Mouse (Mus musculus) ES-E14 (cell line): ENCODE data around the gene Gnai2. TPM values are rescaled to one million over a fixed set of nuclear protein-coding genes. Genes with fewer than 3 reads are reported as not detected.

Experiments used
- DNase-seq: peaks from one replicate; pipeline ENCODE4 v3.0.0-alpha.2; 2013; ENCODE audit warnings: low read depth, low spot score
- H3K27ac ChIP-seq: 2 replicates; pipeline ENCODE4 v1.5.1; 2012; ENCODE audit warnings: low read depth, mild to moderate bottlenecking, low read length, moderate library complexity, mixed read lengths; ENCODE audit not compliant: poor library complexity, insufficient read depth, severe bottlenecking
- H3K36me3 ChIP-seq: 2 replicates; pipeline ENCODE4 v1.6.1; 2012; ENCODE audit warnings: mild to moderate bottlenecking, low read length, moderate library complexity, mixed read lengths; ENCODE audit not compliant: control insufficient read depth, poor library complexity, insufficient read depth, severe bottlenecking
- H3K4me1 ChIP-seq, 2 experiments: fragments of 150-350 bp in 1 of 2; sonication (generic) in 1 of 2; 2 replicates each; pipeline ENCODE4 v1.6.1; 2012; ENCODE audit warnings: low read length in 2 of 2, mild to moderate bottlenecking in 1 of 2, mixed read lengths in 1 of 2; ENCODE audit not compliant: control insufficient read depth in 2 of 2, insufficient read depth in 2 of 2, poor library complexity in 1 of 2
- H3K4me3 ChIP-seq, 2 experiments: fragments of 150-350 bp in 1 of 2; sonication (generic) in 1 of 2; 2 replicates each; pipeline ENCODE4 v1.5.1; 2012; ENCODE audit warnings: low read length in 2 of 2, low read depth in 1 of 2, mild to moderate bottlenecking in 1 of 2, mixed read lengths in 1 of 2; ENCODE audit not compliant: insufficient read depth in 1 of 2, poor library complexity in 1 of 2, severe bottlenecking in 1 of 2
- H3K9ac ChIP-seq: 2 replicates; pipeline ENCODE4 v1.6.1; 2012; ENCODE audit warnings: low read depth, mild to moderate bottlenecking, low read length, mixed read lengths; ENCODE audit not compliant: poor library complexity, insufficient read depth, severe bottlenecking
- H3K9me3 ChIP-seq: fragments of 150-350 bp; sonication (generic); 2 replicates; pipeline ENCODE4 v1.6.1; 2012; ENCODE audit warnings: low read depth, mild to moderate bottlenecking, low read length; ENCODE audit not compliant: control insufficient read depth, insufficient read depth
- CHD2 ChIP-seq: IDR thresholded peaks from 2 replicates; pipeline ENCODE4 v1.6.1; 2014; ENCODE audit warnings: mild to moderate bottlenecking, low read depth, low read length, inconsistent platforms
- HCFC1 ChIP-seq: IDR thresholded peaks from 2 replicates; pipeline ENCODE4 v1.6.1; 2012; ENCODE audit warnings: low read length, inconsistent platforms, borderline replicate concordance; ENCODE audit not compliant: insufficient read depth
- MAFK ChIP-seq: IDR thresholded peaks from 2 replicates; pipeline ENCODE4 v1.6.1; 2014; ENCODE audit warnings: mild to moderate bottlenecking, low read depth, low read length, inconsistent platforms; ENCODE audit not compliant: insufficient read depth
- ZC3H11A ChIP-seq: IDR thresholded peaks from 2 replicates; pipeline ENCODE4 v1.6.1; 2012; ENCODE audit warnings: low read depth, mild to moderate bottlenecking, inconsistent platforms, low read length, borderline replicate concordance
- ZNF384 ChIP-seq: IDR thresholded peaks from 2 replicates; pipeline ENCODE4 v1.6.1; 2012; ENCODE audit warnings: low read depth, low read length, inconsistent platforms
- in situ Hi-C, 2 experiments: fragments of 600-800 bp; cut with MboI; formaldehyde crosslinking; loops; one replicate each; pipeline ENCODE4 v1.15.1; 2025; ENCODE audit warnings: low sequenced_read_pairs in 2 of 2, inconsistent platforms in 1 of 2; ENCODE audit not compliant: unreplicated experiment in 2 of 2
- total RNA-seq: library from RNA; depleted of rRNA; stranded (reverse); fragments of 300-350 nt; gene quantifications from 2 replicates; pipeline ENCODE4 v1.2.3, GENCODE M21; 2012

Gnai2 gene
- total RNA-seq, 1 experiment: 178 TPM

DNA sequence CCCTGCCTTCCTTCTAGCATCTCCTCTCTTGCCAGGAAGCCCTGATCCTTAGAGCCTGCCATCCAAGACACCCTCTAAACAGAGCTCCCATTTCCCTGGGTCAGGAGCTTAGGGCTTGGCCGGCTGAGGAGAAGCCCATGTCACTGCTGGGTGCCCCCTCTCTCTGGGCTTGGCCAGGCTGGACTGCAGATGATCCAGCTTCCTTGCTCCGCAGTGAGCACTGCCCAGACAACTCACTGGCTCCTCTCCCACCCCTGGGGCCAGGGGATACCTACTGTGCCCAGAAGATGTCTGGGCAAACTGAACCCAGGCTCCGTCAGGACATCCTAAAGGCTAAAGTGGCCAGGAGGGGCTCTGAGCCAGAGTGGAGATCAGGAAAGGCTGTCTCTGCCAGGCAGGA lies 24.8 kb upstream of the Gnai2 start:
- in situ Hi-C loops: no loop called here
- no peak overlapping the region for H3K27ac ChIP-seq
- TF ChIP-seq ZNF384: no peak
- TF ChIP-seq MAFK: no peak
- no peak for TF ChIP-seq CHD2
- TF ChIP-seq HCFC1: no peak
- no peak for TF ChIP-seq ZC3H11A

DNA sequence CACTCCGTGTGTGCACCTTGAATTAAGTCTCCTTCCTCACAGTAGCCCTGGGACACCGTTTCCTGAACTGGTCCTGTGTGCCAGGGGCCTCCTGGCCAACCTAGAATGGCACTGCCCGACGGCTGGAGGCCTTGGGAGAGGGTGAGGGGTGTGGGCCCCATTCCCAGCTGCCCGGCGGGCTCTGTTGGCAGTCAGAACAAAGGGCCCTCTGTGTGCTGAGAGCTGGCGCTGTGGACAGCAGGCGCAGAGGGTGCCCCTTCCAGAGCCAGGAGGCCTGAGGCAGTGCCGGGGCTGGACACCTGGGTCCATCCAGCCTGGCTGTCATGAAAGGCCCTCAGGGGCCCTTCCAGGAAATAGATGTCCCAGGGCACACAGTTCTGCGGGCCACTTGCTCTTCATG lies 24.4 kb upstream of the Gnai2 start:
- DNase-seq: no peak
- no peaks in the 10 kb centered on the region for H3K9me3 ChIP-seq
- H3K9ac ChIP-seq: no peak overlapping the region
- no peak overlapping the region for H3K4me3 ChIP-seq
- in situ Hi-C loops: no loop called here
- TF ChIP-seq CHD2 (no peak), ZC3H11A (no peak), MAFK (no peak), HCFC1 (no peak), ZNF384 (no peak)
- no peaks in the 10 kb centered on the region for H3K36me3 ChIP-seq
- no peak overlapping the region for H3K27ac ChIP-seq
- H3K4me1 ChIP-seq: peaks cover 0 to 8% of the 10 kb centered on the region in 2 experiments; a peak in 1 of 4 replicates

More for the DNA sequence above, 24.8 kb upstream of the Gnai2 start:
- H3K4me3 ChIP-seq: no peak overlapping the region
- no peak for DNase-seq
- no peaks in the 10 kb centered on the region for H3K36me3 ChIP-seq
- no peaks in the 10 kb centered on the region for H3K9me3 ChIP-seq
- peaks cover 0 to 8% of the 10 kb centered on the region in 2 experiments; a peak in 1 of 4 replicates for H3K4me1 ChIP-seq
- H3K9ac ChIP-seq: no peak overlapping the region

DNA sequence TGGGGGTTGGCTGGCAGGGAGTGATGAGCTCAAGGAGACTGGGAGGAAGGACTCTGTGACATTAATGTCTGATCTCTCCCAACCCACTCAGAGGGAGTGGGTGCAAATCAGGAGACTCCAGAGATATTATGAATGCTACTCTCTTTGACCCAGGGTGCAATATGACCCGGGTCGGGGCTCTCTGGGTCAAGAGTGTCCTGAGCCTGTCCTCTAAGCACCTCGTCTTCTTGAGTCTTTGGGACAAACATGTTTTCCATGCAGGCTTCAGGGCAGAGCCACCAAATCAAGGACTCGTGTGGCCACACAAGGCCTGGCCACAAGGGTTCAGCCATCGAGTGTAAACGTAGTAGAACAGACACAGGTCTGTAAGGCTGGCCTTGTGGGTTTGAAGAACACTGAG lies 22.9 kb upstream of the Gnai2 start:
- Histone ChIP-seq H3K4me3 (no peak overlapping the region), H3K4me1 (peaks cover 0 to 2% of the 10 kb centered on the region in 2 experiments; a peak in 1 of 4 replicates), H3K27ac (no peak overlapping the region), H3K9me3 (no peaks in the 10 kb centered on the region), H3K9ac (no peak overlapping the region), H3K36me3 (no peaks in the 10 kb centered on the region)
- no peak for DNase-seq
- in situ Hi-C loops: no loop called here
- TF ChIP-seq HCFC1: no peak
- TF ChIP-seq ZC3H11A: no peak
- no peak for TF ChIP-seq ZNF384
- no peak for TF ChIP-seq CHD2
- TF ChIP-seq MAFK: no peak

DNA sequence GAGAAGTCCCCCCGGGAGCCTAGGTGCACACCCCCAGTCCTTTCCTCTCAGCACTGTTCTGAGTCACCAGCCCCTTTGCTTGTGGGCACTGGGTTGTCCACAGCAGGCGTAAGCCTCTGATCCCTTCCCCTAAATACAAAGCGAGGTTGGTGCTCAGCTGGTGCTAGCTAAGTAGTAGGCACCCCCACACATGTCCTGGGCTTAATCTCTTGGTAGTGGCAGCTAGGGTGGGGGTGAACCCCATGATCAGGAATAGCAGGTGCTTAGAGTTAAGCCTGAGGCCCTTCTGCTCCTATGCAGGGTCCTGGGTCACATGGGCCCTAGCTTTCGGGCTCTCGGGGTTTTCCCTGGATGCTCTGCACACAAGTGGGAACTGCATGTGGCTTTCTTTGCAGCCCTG lies 22.0 kb upstream of the Gnai2 start:
- Histone ChIP-seq H3K4me1 (no peaks in the 10 kb centered on the region), H3K9me3 (no peaks in the 10 kb centered on the region), H3K4me3 (no peak overlapping the region), H3K36me3 (no peaks in the 10 kb centered on the region), H3K27ac (no peak overlapping the region), H3K9ac (no peak overlapping the region)
- no peak for DNase-seq
- in situ Hi-C loops: no loop called here
- no peak for TF ChIP-seq ZNF384
- no peak for TF ChIP-seq HCFC1
- no peak for TF ChIP-seq ZC3H11A
- no peak for TF ChIP-seq CHD2
- no peak for TF ChIP-seq MAFK

DNA sequence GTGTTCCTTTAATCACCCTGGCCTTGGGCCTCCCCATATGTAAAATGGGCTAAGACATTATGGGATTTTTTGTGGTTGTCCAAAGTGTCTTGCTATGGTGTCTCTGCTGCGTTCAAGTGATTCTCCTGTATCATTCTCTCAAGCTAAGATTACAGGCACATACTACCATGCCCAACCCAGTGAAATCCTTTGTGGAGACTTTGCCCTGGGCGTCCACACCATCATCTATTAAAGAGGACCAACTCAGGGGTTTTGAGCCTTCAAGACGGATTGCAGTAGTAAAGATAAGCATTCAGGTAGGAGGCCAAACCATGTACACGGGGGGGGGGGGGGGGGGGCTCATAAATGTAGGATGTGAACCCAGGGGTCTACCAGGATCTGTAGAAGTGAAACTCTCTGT lies 19.4 kb upstream of the Gnai2 start:
- Histone ChIP-seq H3K4me3 (no peak overlapping the region), H3K9me3 (no peaks in the 10 kb centered on the region), H3K9ac (no peak overlapping the region), H3K27ac (no peak overlapping the region), H3K4me1 (peaks cover 0 to 9% of the 10 kb centered on the region in 2 experiments; a peak in 1 of 4 replicates), H3K36me3 (no peaks in the 10 kb centered on the region)
- TF ChIP-seq ZC3H11A: no peak
- TF ChIP-seq MAFK: no peak
- TF ChIP-seq CHD2: no peak
- no peak for TF ChIP-seq ZNF384
- no peak for TF ChIP-seq HCFC1
- DNase-seq: no peak
- in situ Hi-C loops: no loop called here
